Mouse (Mus musculus) liver, adult 2 months (tissue): ENCODE results near the gene Ndrg3.

Experiments
- CTCF ChIP-seq: fragments of 200-500 bp; IDR thresholded peaks from 2 replicates; pipeline ENCODE4 v1.5.1; 2011; ENCODE audit warnings: low read depth, low read length, control low read depth
- POLR2A ChIP-seq: fragments of 200-500 bp; IDR thresholded peaks from 2 replicates; pipeline ENCODE4 v1.6.1; 2011; ENCODE audit warnings: low read length, control low read depth; ENCODE audit not compliant: insufficient read depth; ENCODE audit errors: extremely low read depth

- no peak for TF ChIP-seq CTCF
- no peak for TF ChIP-seq POLR2A
These were observed 36.4 kb upstream of the Ndrg3 start for GRCm38 (mm10) chr2:157028261-157028660.
